Mouse (Mus musculus) forebrain, embryonic 14.5 days (tissue): ENCODE data around the gene Grip2. TPM values are rescaled to one million over a fixed set of nuclear protein-coding genes. Genes with fewer than 3 reads are reported as not detected.

Experiments used
- ATAC-seq: fragments of 200-750 bp; cut with Nextera tagmentation; 2 replicates; pipeline ENCODE4 v1.8.0; 2017; ENCODE audit warnings: mild to moderate bottlenecking, moderate library complexity
- DNase-seq: peaks from one replicate; pipeline ENCODE4 v3.0.0-alpha.2; 2015; ENCODE audit warnings: low spot score
- H3K27ac ChIP-seq: fragments of 300-500 bp; sonication (generic); 2 replicates; pipeline ENCODE4 v1.5.1; 2014; ENCODE audit warnings: low read depth, mild to moderate bottlenecking, control low read depth, low read length, moderate library complexity
- H3K27me3 ChIP-seq: fragments of 300-500 bp; sonication (generic); replicated peaks from 2 replicates; pipeline ENCODE4 v1.6.1; 2014; ENCODE audit warnings: low read length, control low read depth, mixed read lengths; ENCODE audit not compliant: control insufficient read depth, insufficient read depth
- H3K36me3 ChIP-seq: fragments of 300-500 bp; sonication (generic); 2 replicates; pipeline ENCODE4 v1.6.1; 2014; ENCODE audit warnings: low read length, control low read depth; ENCODE audit not compliant: control insufficient read depth, insufficient read depth
- H3K4me1 ChIP-seq: fragments of 300-500 bp; sonication (generic); 2 replicates; pipeline ENCODE4 v1.6.1; 2014; ENCODE audit warnings: antibody characterized with exemption, low read length, control low read depth; ENCODE audit not compliant: control insufficient read depth, insufficient read depth
- H3K4me2 ChIP-seq: fragments of 300-500 bp; sonication (generic); 2 replicates; pipeline ENCODE4 v1.6.1; 2014; ENCODE audit warnings: mild to moderate bottlenecking, control low read depth, low read length
- H3K4me3 ChIP-seq: fragments of 300-500 bp; sonication (generic); 2 replicates; pipeline ENCODE4 v1.5.1; 2014; ENCODE audit warnings: low read depth, low read length, control low read depth
- H3K9ac ChIP-seq: fragments of 300-500 bp; sonication (generic); 2 replicates; pipeline ENCODE4 v1.6.1; 2014; ENCODE audit warnings: mild to moderate bottlenecking, low read length, control low read depth, moderate library complexity
- H3K9me3 ChIP-seq: fragments of 300-500 bp; sonication (generic); replicated peaks from 2 replicates; pipeline ENCODE4 v1.6.1; 2016; ENCODE audit warnings: low read length, control low read depth, mixed read lengths; ENCODE audit not compliant: control insufficient read depth
- WGBS: fragments of 180-500 bp; shearing (Covaris S2); extraction: QIAGEN DNeasy Blood & Tissue Kit; methylation state at CpG from one replicate; pipeline ENCODE4 v1.1.7; 2014; 5-methylcytosine and 5-hydroxymethylcytosine counted together
- polyA plus RNA-seq: library from polyadenylated mRNA; unstranded; fragments of >200 nt; fragmentation: Nextera tagmentation; extraction: Ambion mirVana; gene quantifications from 2 replicates; pipeline ENCODE4 v1.2.1, GENCODE M21; 2014

The Grip2 gene
- polyA plus RNA-seq, 1 experiment from 2014 or later = 2.6 TPM

DNA sequence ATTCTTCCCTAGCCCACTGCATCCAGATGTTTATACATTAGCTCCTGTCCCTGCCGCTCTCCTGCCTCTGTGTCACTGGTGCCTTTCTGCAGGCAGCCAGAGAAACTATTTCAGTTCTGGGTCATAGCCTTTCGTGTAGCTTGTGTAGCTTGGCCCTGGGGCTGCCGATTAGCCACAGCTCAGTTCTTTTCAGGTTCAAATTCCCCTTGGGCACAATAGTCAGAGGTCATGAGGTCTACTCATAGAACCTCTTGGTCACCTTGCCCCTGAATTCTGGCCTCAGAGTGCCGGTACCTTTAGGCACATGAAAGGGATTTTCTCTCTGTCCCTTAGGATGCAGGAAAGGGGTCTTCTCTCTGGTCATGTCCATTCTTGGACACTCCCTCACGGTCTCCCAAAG, 80.3 kb downstream of the Grip2 start:
- H3K4me2 ChIP-seq = no peak overlapping the region
- H3K4me1 ChIP-seq = no peaks in the 10 kb centered on the region
- WGBS = 91% methylated on average over 5 of the region's 5 CpGs
- ATAC-seq = no peak
- no peak for DNase-seq
- no peak overlapping the region for H3K9ac ChIP-seq
- no peaks in the 10 kb centered on the region for H3K9me3 ChIP-seq
- no peak overlapping the region for H3K4me3 ChIP-seq
- H3K36me3 ChIP-seq = peaks cover 79% of the 10 kb centered on the region
- no peak overlapping the region for H3K27ac ChIP-seq
- H3K27me3 ChIP-seq = no peaks in the 10 kb centered on the region

DNA sequence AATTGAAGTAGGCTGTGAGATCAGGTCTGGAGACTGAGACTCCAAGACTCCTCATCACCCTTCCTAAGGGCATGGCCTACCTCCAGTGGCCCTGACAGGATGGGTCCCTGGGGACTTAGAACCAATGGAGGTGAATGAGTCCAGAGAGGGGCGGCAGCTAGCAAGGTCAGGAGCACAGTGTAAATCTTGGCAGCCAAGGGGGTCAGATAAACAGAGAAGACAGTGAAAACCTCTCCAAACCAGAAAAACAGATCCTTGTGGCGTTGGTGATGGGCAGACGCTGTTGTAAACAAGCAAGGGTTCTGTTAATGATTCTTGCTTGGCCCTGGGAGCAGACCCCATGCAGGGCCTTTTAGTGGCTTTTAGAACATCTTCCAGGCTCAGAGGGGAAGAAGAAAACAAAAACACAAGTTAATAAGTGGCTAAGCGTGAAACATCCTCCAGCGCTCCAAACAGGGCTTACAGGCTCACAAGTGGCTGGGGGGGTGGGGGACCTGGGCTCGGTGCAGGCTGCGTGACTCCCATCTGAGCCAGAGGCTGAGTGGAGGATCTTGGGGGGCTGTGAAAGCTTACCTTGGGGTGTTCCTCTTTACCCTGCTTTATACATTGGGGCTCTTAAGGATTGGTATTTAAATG, 81.0 kb downstream of the Grip2 start:
- ATAC-seq (no peak), DNase-seq (no peak)
- Histone ChIP-seq H3K4me2 (no peak overlapping the region), H3K27me3 (no peaks in the 10 kb centered on the region), H3K4me1 (no peaks in the 10 kb centered on the region), H3K36me3 (peaks cover 77% of the 10 kb centered on the region), H3K27ac (no peak overlapping the region), H3K9me3 (no peaks in the 10 kb centered on the region), H3K4me3 (no peak overlapping the region), H3K9ac (no peak overlapping the region)
- WGBS = 82% methylated on average over 7 of the region's 7 CpGs

DNA sequence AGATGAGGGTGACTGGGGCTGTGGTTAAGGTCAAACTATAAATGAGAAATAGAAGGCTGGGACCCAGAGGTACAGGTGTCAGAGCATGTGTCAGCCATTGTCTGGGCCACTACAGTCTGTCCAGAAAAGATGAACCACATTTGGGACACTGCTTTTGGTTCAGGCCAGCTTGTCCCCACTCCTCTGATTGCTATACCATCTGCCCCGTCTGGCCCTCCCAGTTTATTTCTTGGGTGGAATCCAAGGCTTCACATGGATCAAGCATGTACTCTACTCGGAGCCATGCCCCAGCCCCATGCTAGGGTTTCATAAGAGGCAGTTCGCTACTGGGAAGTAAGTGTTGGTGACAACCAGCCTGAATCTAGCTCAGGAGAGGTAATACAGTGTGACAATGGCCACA, 81.8 kb downstream of the Grip2 start:
- WGBS = 78% methylated on average over 3 of the region's 3 CpGs
- ATAC-seq = no peak
- DNase-seq = no peak
- H3K4me2 ChIP-seq = no peak overlapping the region
- peaks cover 76% of the 10 kb centered on the region for H3K36me3 ChIP-seq
- H3K27me3 ChIP-seq = no peaks in the 10 kb centered on the region
- no peaks in the 10 kb centered on the region for H3K9me3 ChIP-seq
- H3K27ac ChIP-seq = no peak overlapping the region
- no peaks in the 10 kb centered on the region for H3K4me1 ChIP-seq
- no peak overlapping the region for H3K4me3 ChIP-seq
- no peak overlapping the region for H3K9ac ChIP-seq

DNA sequence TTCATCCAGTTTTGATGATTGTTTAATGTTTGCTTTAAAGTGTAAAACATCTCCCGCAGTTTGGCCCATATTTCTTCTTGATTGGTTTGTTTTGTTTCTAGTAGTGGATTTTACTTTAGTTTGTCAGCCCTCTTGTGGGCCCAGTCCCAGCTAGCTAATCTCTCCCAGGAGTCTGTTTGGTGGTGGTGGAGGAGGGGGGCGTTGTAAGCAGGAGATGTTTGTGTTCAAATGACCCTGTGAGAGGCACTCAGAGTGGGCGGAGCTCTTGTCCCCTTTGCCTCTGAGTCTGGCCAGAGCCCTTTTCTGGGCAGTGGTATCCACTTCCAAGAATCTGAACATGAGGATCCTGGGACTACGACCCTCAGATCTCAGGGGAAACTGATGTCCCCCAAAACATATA, 83.2 kb downstream of the Grip2 start:
- DNase-seq = no peak

DNA sequence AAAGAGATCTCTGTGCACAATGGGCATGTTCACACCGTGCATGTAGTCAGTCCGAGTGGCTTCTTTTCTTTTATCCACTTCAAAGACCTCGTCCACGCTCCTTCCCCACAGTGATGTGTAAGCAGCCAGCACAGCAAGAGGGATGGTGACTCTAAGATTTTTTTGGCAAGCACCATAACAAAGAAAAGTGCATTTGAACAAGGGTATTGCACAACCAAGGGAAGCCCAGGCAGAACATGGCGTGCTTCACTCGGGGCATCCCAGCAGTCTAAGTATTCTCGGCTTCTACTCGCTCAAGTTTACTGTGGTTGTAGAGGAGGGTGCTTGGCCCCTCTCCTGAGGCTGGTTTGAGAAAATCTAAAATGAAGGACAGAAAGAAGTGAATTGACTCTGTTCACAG, 84.1 kb downstream of the Grip2 start:
- Histone ChIP-seq H3K9ac (no peak overlapping the region), H3K36me3 (peaks cover 77% of the 10 kb centered on the region), H3K4me2 (no peak overlapping the region), H3K27ac (no peak overlapping the region), H3K9me3 (no peaks in the 10 kb centered on the region), H3K27me3 (no peaks in the 10 kb centered on the region), H3K4me1 (no peaks in the 10 kb centered on the region), H3K4me3 (no peak overlapping the region)
- ATAC-seq = no peak
- 87% methylated on average over 8 of the region's 8 CpGs for WGBS
- no peak for DNase-seq

More for the DNA sequence above, 83.2 kb downstream of the Grip2 start:
- no peak overlapping the region for H3K27ac ChIP-seq
- H3K4me3 ChIP-seq = no peak overlapping the region
- H3K27me3 ChIP-seq = no peaks in the 10 kb centered on the region
- 65% methylated on average over 4 of the region's 4 CpGs for WGBS
- no peaks in the 10 kb centered on the region for H3K4me1 ChIP-seq
- no peak overlapping the region for H3K4me2 ChIP-seq
- H3K9ac ChIP-seq = no peak overlapping the region
- H3K9me3 ChIP-seq = no peaks in the 10 kb centered on the region
- peaks cover 77% of the 10 kb centered on the region for H3K36me3 ChIP-seq
- ATAC-seq = no peak

DNA sequence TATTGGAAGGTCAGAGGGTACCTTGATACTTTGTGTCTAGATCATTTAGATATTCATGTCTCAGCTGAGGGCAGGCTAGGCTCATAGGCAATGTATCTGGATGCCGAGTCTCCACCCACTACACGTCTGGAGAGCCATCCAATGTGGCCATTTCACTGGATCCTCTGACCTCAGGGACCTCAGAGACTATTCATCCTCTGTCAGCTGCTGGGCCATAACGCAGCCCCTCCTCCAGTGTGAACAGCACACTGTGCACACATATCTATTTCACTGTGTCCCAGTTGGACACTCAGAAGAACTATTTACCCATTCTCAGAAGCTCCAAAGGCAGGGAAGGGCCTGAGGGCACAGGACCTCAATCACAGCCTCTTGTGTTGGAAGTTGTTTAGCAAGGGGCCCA, 84.6 kb downstream of the Grip2 start:
- Histone ChIP-seq H3K4me1 (no peaks in the 10 kb centered on the region), H3K4me2 (no peak overlapping the region), H3K36me3 (peaks cover 77% of the 10 kb centered on the region), H3K27ac (no peak overlapping the region), H3K9ac (no peak overlapping the region), H3K27me3 (no peaks in the 10 kb centered on the region), H3K9me3 (no peaks in the 10 kb centered on the region), H3K4me3 (no peak overlapping the region)
- ATAC-seq (no peak), DNase-seq (no peak)
- 89% methylated on average over 3 of the region's 3 CpGs for WGBS

DNA sequence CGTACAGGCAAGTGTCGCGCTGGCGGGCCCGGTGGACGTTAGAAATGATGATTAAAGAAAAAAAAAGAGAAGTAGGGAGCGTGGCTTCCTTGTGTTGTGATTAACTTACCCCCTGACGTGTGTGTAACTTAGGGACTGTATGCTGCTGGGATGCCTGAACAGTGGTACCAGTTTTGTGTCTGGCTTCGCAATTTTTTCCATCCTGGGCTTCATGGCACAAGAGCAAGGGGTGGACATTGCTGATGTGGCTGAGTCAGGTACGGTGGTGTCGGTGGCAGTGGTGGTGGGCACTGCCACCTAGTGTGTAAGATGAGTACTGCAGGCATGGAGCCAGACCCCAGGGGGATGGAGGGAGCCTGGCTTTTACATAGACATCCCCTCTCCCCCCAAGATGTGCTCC, 86.0 kb downstream of the Grip2 start:
- 72% methylated on average over 11 of the region's 11 CpGs for WGBS
- Histone ChIP-seq H3K4me3 (no peak overlapping the region), H3K9ac (no peak overlapping the region), H3K4me1 (no peaks in the 10 kb centered on the region), H3K36me3 (peaks cover 80% of the 10 kb centered on the region), H3K4me2 (no peak overlapping the region), H3K9me3 (no peaks in the 10 kb centered on the region), H3K27ac (no peak overlapping the region), H3K27me3 (no peaks in the 10 kb centered on the region)
- DNase-seq (peak; percentile 73), ATAC-seq (peak; percentile 75)

DNA sequence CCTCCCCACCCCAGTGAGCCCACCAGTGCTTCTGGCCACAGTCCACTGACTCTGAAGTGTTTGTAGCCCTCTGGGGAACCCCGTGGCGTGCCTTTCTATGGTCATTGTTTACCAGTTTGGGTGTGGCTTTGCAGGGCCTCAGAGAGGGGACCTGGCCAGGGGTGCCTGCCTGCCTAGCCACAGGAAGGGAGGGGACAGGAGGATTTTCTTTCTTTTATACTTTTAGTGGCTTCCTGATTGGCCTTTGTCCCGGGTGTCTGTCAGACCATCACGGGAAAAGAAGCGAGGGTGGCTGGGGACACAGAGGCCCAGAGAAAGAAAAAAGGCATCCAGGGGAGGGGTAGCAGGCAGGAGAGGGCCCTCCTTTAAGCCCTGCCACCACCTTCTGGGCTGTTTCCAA, 89.0 kb downstream of the Grip2 start:
- H3K36me3 ChIP-seq = peaks cover 83% of the 10 kb centered on the region
- no peak overlapping the region for H3K9ac ChIP-seq
- no peak overlapping the region for H3K4me2 ChIP-seq
- H3K4me1 ChIP-seq = no peaks in the 10 kb centered on the region
- H3K27me3 ChIP-seq = no peaks in the 10 kb centered on the region
- DNase-seq (no peak), ATAC-seq (no peak)
- H3K9me3 ChIP-seq = no peaks in the 10 kb centered on the region
- no peak overlapping the region for H3K4me3 ChIP-seq
- WGBS = 15% methylated on average over 5 of the region's 5 CpGs
- H3K27ac ChIP-seq = no peak overlapping the region

DNA sequence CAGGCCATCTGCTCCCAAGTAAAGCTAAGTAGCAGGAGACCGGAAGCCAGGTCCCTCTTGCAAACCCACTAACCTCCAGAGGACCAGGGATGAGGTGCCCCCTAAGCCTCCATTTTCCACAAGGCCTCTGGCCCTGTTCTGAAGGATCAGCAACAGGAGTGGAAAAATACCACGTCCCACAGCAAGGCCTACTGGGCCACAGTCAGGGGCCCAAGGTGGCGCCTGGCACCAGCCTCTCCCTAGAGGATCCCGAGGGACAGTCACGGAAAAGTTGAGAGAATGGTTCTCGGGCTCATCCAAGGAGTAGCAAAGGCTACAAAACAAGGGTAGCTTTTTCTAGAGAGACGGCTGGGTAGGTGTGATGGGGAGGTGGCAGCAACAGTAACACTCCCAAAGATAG, 89.6 kb downstream of the Grip2 start:
- no peaks in the 10 kb centered on the region for H3K9me3 ChIP-seq
- peaks cover 77% of the 10 kb centered on the region for H3K36me3 ChIP-seq
- ATAC-seq (no peak), DNase-seq (no peak)
- H3K27ac ChIP-seq = no peak overlapping the region
- H3K27me3 ChIP-seq = no peaks in the 10 kb centered on the region
- WGBS = 91% methylated on average over 7 of the region's 7 CpGs
- H3K4me1 ChIP-seq = no peaks in the 10 kb centered on the region
- H3K9ac ChIP-seq = no peak overlapping the region
- H3K4me2 ChIP-seq = no peak overlapping the region
- no peak overlapping the region for H3K4me3 ChIP-seq
